Mouse (Mus musculus) gastrocnemius, postnatal 4 days (tissue): ENCODE measurements around the gene Cyp1a1. TPM values are rescaled to one million over a fixed set of nuclear protein-coding genes. Genes with fewer than 3 reads are reported as not detected.

Source experiments
- DNase-seq, 2 experiments: peaks; one replicate each; pipeline ENCODE4 v3.0.0; 2021 to 2022; ENCODE audit warnings: low spot score in 2 of 2, mixed read lengths in 2 of 2
- long read RNA-seq, 2 experiments: library from polyadenylated mRNA; stranded (forward); transcript quantifications; one replicate each; pipeline ENCODE4 v2.0.0; 2021
- total RNA-seq, 2 experiments: library from RNA; stranded (reverse); gene quantifications; 2 replicates each; pipeline ENCODE4 v1.2.3; 2021

Cyp1a1 gene
- not detected for total RNA-seq
- long read RNA-seq, experiment 1 = 0 reads
- long read RNA-seq, experiment 2 = 0 reads

- DNase-seq = no peak
These were observed at the start of gene Cyp1a1 for GRCm38 (mm10) chr9:57687751-57688150. Cyp1a1 (plus strand) TSS chr9:57687928.

DNA sequence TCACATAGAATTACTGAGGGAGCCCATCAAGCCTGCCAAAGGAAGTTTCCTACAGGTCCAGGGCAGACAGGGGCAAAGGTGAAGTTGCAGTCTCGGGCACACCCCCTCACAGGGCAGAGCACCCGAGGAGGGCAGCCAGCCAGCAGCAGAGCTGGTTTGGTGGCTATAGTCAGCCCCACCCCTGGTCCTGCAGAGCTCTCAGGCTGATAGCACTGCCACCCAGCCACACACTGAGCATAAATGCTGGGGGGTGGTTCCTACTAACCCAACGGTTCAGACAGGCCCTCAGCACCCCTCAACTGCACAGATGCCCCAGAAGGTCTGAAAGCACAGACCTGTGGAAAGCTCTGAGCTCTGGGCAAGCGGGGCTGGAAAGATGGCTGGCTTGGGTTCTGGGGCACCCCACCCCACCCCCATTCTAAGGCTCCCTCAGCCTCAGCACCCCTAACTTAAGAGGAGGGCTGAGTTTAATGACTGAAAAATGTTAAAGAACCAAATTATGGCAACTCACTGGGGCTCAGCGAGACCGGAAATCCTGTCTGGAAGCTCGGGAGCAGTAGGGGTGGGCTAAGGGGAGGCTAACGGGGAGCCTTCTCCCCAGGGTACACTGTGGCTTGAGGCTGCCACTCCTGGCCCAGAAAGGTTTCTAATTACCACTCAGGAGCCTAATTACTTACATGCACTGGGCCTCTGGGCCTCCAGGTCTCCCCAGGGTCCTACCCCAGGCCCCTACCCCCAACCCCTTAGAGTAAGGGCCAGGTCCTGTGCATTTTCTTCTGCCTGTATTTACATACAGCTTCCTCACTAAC lies 48.9 kb upstream of the Cyp1a1 start:
- no peak for DNase-seq

DNA sequence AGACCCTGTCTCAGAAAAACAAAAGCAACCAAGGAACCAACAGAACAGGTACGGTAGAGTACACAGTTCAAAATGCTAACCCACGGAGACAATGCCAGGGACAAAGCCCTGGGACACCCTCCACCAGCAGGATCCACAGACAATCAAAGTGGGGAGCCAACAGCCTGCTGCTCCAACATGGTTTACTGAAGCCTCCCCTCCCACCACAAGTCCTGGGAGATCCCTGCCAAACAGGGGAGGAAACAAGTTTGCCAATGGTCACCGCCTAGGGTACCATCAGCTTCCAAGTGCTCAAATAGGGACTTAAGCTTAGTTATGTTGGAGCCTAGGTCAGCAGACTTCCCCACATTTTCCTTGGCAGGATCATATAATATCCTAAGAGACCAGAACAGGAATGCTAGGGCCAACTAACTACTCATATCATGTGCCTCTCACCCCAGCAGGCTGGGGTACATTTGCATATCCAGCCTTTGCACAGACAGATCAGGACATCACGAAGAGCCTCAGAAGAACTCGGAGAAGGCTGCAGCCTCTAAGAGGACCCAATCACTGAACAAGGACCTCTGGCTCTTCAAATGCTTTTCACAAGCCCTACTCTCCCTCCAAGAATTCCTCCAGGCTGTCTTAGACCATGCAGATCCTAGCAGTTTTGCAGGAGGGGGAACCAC lies 47.9 kb upstream of the Cyp1a1 start:
- no peak for DNase-seq

DNA sequence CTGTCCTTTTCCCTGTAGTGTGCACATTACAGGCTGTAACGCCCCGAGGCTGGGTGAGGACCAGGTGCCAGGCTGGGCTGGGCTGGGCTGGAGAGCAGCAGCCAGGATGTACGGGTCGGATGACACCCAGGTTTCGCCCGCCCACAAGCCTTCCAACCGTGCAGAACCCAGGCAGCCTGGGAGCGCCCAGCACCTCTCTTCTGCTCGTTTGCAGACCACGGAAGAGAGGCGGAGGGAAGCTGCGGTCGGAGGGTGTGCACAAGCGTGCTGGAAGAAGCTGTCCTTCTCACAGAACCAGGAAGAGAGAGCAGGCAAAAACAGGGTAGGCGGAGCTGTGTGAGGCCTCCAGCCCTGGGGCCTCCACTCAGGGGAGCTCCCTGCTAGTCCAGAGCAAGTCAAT lies 47.3 kb upstream of the Cyp1a1 start:
- DNase-seq = peak in 1 of 2 experiments; percentile 59

- DNase-seq = no peak
These were observed 46.7 kb upstream of the Cyp1a1 start for GRCm38 (mm10) chr9:57641022-57641421.

GRCm38 (mm10) chr9:57641775-57642550 lies 45.8 kb upstream of the Cyp1a1 start:
- DNase-seq = no peak

GRCm38 (mm10) chr9:57643169-57643855 lies 44.4 kb upstream of the Cyp1a1 start:
- DNase-seq = no peak

GRCm38 (mm10) chr9:57643856-57644180 lies 43.9 kb upstream of the Cyp1a1 start:
- DNase-seq = no peak

DNA sequence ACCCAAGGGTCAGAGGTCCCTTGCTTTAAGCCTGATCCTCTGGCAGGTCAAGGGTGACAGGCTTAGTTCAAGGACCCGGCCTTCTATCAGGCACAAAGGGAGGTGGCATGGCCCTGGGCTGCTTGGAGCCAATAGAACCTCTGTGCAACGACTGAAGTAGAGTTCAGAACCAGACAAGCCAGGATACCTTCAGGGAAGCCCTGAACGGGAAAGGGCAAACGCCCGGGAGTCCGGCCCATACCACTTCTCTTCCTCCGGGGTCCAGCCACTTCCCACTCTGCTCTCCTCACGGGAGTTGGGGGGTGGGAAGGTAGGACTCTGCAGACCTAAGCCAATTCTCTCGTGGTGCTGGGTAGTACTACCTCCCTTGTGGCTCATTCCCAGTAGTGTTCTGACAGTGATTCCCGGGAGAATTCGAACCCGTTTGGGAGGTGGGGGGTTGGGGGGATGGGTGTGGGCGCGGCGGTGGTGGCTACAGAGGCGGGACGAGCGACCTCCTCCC lies 43.2 kb upstream of the Cyp1a1 start:
- no peak for DNase-seq

DNA sequence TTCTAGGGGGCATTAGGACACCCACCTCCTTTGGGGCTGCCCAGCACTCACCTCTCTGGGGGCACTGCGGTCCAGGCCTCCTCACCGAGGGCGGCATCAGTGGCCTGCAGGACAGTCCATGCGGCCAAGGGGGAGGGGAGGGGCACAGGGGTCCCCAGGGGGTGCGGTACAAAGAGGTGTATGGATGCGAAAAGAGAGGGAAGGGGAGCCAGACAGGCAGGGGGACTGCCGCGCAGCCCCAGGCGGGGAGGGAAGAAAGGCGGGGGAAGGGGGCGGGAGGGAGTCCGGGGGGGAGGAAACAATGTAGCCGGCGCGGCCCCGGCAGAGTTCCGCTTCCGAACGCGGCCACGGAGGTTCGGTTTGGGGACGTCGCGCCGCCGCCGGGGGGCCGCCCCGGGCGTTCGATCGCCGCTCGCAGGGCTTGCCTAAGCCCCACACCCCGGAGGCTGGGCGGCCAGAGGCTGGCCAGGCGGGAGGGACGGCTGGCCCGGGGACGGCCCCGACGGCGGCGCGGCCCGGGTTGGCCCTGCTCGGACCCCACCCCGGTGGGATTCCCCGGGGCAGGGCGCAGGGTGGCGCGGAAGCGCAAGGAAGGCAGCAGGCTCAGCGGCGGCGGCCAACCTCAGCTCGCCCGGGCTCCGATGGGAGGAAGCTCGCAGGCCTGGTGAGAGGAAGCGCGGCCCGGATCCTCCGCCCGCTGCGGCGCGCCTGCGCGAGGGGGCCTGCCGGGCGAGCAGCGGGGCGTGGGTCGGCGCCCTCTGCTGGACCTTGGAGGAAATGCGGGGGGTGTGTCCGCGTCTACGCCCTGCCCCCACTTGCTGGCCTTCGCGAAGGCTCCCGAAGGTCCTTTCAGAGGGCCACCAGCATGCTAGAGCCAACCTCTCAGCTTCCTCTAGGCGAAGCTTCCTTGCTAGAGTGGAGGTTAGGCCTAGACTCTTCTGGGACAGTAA lies 42.5 kb upstream of the Cyp1a1 start:
- DNase-seq = peak; percentile 93 to 94

- no peak for DNase-seq
These were observed 41.1 kb upstream of the Cyp1a1 start for GRCm38 (mm10) chr9:57646551-57647103.

DNA sequence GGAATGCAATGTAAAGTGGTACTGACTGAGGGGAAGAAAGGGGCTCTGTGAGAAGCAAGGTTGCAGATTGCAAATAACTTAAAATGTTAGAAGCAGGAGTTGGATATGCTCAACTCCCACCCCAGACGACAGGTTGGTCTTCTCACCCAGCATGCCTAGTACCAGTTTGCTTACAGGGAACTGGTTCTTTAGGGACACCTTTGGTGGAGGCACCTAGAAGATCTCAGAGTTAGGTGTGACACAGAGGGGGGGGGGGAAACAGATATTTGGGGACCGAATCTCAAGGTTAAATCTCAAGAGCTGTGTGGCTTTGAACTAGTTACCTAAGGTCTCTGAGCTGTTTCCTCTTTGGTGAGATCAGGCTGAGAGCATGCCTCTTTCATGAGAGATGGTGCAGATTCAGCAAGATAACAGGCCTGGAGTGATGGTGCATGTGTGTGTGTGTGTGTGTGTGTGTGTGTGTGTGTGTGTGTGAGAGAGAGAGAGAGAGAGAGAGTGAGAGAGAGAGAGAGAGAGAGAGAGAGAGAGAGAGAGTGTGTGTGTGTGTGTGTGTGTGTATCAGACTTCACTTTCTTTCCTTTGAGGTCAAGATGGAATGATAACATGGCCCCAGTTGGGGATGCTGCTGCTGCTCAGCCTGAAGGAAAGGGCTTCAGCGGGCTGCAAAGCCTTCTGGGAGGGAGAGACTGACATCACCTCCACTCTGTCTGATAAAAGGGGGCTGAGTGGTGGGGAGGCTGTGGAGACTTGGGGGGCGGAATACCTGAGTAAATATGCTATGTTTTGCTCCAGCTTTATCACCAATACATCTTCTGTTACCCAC lies 40.2 kb upstream of the Cyp1a1 start:
- DNase-seq = no peak

GRCm38 (mm10) chr9:57650130-57650785 lies 37.5 kb upstream of the Cyp1a1 start:
- DNase-seq = no peak

DNA sequence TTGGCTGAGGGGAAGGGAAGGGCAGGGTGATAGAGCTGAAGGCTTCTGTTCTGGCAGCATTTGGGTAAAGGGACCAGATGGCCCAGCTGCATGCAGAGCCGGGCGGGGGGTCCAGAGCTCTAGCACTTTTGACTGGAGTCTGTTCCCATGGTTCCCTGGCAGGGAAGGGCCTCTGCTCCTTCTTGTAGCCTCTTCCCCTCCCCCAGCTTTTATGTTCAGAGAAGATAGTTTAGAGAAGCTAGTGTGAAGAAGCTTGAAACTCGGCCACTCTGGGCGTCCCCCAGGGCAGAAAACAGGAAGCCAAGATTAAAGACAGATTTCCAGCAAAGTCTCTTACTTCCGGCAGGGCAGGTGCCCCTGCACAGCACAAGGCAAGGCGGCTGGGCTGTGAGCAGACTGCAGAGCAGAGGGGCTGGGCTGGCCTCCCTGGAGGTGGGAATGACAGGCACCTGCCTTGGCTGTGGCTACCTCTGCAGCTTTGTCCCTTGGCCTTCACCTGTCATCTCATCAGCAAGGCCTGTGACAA lies 36.9 kb upstream of the Cyp1a1 start:
- DNase-seq = no peak

- no peak for DNase-seq
These were observed 35.4 kb upstream of the Cyp1a1 start for GRCm38 (mm10) chr9:57652351-57652750.

GRCm38 (mm10) chr9:57652855-57653254 lies 34.9 kb upstream of the Cyp1a1 start:
- no peak for DNase-seq

DNA sequence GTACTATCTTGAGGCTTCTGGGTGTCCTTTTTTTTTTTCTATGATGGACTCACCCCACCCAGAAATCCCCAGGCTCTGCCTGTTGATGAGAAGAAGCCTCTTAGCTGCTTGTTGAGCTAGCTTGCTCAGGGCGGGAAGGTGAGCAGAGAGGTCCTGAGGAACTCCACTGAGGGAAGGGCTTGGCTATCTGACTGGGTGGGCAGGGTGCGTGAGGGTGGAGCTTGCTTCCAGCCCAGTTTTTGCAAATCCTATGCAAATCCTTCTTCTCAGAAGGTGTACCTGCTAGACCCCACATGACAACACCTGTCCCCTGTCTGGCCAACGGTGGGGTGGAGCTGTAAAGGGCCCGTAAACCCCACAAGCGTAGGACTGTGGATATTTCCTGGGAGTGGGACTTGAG lies 34.4 kb upstream of the Cyp1a1 start, which contains the start of gene Csk:
TSS of gene Csk (minus strand) at position 349 of the 400 bp plus-strand sequence.
- DNase-seq = no peak

GRCm38 (mm10) chr9:57654966-57655365 lies 32.8 kb upstream of the Cyp1a1 start:
- DNase-seq = no peak
